Mouse (Mus musculus): ENCODE measurements around the gene Ghdc. TPM values are rescaled to one million over a fixed set of nuclear protein-coding genes. Genes with fewer than 3 reads are reported as not detected.

Gene Ghdc
- total and polyA plus RNA-seq, 2 experiments from 2014 or later, result 7.5 to 15.9 TPM

DNA sequence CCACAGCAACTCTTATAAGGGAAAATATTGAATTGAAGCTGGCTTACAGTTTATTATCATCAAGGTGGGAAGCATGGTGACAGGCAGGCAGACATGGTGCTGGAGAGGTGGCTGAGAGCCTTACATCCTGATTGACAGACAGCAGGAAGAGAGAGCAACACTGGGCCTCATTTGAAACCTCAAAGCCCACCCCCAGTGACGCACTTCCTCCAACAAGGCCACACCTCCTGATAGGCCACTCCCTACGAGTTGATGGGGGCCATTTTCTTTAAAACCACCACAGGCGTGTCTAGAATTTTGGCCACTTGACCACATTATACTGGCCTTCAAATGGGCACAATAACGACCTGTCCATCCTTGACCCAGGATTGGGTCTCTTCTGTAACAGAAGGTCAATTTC is 3.5 kb upstream of the Ghdc start:
- Histone ChIP-seq H3K27me3 (ENCODE audit: insufficient read depth, low read length) (no peaks in the 10 kb centered on the region), H3K4me3 (ENCODE audit: low read length) (no peak overlapping the region), H3K4me1 (ENCODE audit: insufficient read depth, low read length) (peaks cover 7% of the 10 kb centered on the region), H3K36me3 (ENCODE audit: insufficient read depth, low read length) (no peaks in the 10 kb centered on the region), H3K9ac (replicated peaks; ENCODE audit: low read length) (no peak overlapping the region), H3K9me3 (ENCODE audit: low read length) (no peaks in the 10 kb centered on the region), H3K27ac (no peak overlapping the region), H3K4me2 (ENCODE audit: low read depth, low read length) (no peak overlapping the region)
- TF ChIP-seq CTCF (IDR thresholded peaks at IDR 0.05; ENCODE audit: low read depth), result no peak
- ATAC-seq (no peak), DNase-seq (ENCODE audit: low spot score) (no peak)
- 74% methylated on average over 4 of the region's 4 CpGs for WGBS

DNA sequence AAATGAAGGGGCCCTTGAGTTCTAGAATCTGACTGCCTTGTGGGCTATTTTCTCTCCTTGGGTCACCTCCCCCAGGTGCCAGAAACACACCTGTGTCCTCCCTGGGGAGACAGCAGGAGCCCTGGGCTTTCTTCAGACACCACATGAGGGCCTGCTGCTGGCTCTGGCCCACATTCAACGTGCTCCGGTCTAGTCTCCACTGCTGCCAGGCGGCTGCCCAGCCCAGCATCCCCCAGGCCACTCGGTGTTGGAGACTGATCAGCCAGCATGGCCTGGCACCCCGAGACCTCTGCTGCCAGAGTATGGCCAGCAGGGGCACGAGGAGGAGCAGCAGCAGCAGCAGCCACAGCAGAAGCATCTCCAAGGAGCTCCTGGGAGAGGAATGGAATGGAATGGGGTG is 777 bp downstream of the Ghdc start:
- Histone ChIP-seq H3K4me1 (ENCODE audit: insufficient read depth, low read length) (peaks cover 7% of the 10 kb centered on the region), H3K27me3 (ENCODE audit: insufficient read depth, low read length) (no peaks in the 10 kb centered on the region), H3K27ac (peak overlapping the region; percentile 12; the same call in 1 of the 2 replicates), H3K4me2 (ENCODE audit: low read depth, low read length) (peak overlapping the region; percentile 50), H3K9ac (replicated peaks; ENCODE audit: low read length) (peak overlapping the region; percentile 22), H3K36me3 (ENCODE audit: insufficient read depth, low read length) (no peaks in the 10 kb centered on the region), H3K4me3 (ENCODE audit: low read length) (peak overlapping the region; percentile 45), H3K9me3 (ENCODE audit: low read length) (no peaks in the 10 kb centered on the region)
- peak; percentile 15 for DNase-seq (ENCODE audit: low spot score)
- peak; percentile 39 for TF ChIP-seq CTCF (IDR thresholded peaks at IDR 0.05; ENCODE audit: low read depth)
- 28% methylated on average over 6 of the region's 6 CpGs for WGBS
- ATAC-seq, result peak; percentile 41; the same call in 1 of the 2 replicates

DNA sequence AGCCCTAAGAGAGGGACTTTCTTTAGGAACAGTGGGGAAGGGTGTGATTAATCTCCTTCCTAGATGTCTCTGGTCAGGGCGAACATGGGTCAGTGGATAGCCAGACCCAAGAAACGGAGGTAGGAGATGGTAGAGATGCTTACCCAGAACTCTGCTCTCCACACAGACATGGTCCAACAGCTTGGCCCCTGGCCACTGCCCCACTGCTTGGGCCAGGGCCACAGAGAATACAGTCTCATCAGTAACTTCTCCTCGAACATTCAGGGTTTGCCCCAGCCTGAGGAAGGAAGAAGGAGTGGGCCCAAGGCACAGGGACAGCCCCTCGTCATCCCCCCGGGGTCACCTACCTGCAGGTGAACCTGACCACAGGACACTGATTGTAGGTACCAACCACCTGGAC is 2.9 kb downstream of the Ghdc start:
- Histone ChIP-seq H3K27me3 (ENCODE audit: insufficient read depth, low read length) (no peaks in the 10 kb centered on the region), H3K27ac (no peak overlapping the region), H3K36me3 (ENCODE audit: insufficient read depth, low read length) (no peaks in the 10 kb centered on the region), H3K4me2 (ENCODE audit: low read depth, low read length) (no peak overlapping the region), H3K9ac (replicated peaks; ENCODE audit: low read length) (no peak overlapping the region), H3K4me1 (ENCODE audit: insufficient read depth, low read length) (peaks cover 7% of the 10 kb centered on the region), H3K9me3 (ENCODE audit: low read length) (no peaks in the 10 kb centered on the region), H3K4me3 (ENCODE audit: low read length) (no peak overlapping the region)
- WGBS, result 95% methylated on average over 5 of the region's 5 CpGs
- DNase-seq (ENCODE audit: low spot score) (no peak), ATAC-seq (no peak)
- TF ChIP-seq CTCF (IDR thresholded peaks at IDR 0.05; ENCODE audit: low read depth), result no peak

DNA sequence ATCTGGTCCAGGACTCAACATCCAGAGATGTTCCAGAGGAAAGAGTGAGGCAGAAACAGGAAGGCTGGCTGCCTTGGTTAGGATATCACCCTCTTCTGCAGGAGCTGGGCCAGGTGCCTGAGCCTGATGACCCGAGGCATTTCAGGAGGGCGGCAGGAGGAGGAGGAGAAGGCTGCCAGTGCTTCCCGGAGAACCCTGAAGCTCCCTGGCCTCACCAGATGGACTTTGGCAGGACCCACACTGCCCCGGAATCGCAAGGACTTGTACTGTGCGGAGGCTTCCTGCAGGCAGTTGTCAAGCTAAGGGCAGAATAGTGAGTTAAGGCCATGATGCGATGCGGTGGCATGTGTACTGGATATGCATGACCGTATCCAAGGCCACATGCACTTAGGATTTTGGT is 4.0 kb downstream of the Ghdc start:
- Histone ChIP-seq H3K27me3 (ENCODE audit: insufficient read depth, low read length) (no peaks in the 10 kb centered on the region), H3K4me3 (ENCODE audit: low read length) (no peak overlapping the region), H3K4me1 (ENCODE audit: insufficient read depth, low read length) (peaks cover 7% of the 10 kb centered on the region), H3K36me3 (ENCODE audit: insufficient read depth, low read length) (no peaks in the 10 kb centered on the region), H3K9ac (replicated peaks; ENCODE audit: low read length) (no peak overlapping the region), H3K9me3 (ENCODE audit: low read length) (no peaks in the 10 kb centered on the region), H3K27ac (no peak overlapping the region), H3K4me2 (ENCODE audit: low read depth, low read length) (no peak overlapping the region)
- DNase-seq (ENCODE audit: low spot score), result no peak
- no peak for TF ChIP-seq CTCF (IDR thresholded peaks at IDR 0.05; ENCODE audit: low read depth)
- WGBS, result 77% methylated on average over 9 of the region's 9 CpGs
- no peak for ATAC-seq

DNA sequence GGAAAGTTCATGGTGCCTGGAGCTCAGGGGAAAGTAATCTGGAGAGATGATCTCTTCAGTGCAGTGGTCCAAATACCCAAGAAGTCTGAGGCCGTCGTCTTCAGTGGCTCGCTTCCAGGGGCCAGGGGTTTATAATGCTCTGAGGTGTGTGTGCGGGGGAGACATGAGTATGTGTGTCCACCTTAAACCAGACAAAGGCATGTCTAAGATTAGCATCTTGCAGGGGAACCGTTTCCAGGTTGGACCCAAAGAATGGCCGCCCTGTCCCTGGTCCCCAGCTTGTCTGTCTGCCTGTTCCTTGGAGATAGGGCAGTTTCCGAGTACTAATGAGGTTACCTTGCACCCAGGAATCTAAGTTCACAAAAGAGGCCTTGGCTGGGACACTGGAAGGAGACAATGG is 7.9 kb downstream of the Ghdc start, which contains the start of gene Hcrt:
TSS of gene Hcrt (minus strand) at position 101 of the 400 bp plus-strand sequence.
- 89% methylated on average over 7 of the region's 7 CpGs for WGBS
- TF ChIP-seq CTCF (IDR thresholded peaks at IDR 0.05; ENCODE audit: low read depth), result no peak
- Histone ChIP-seq H3K27ac (peak within 1 kb of the TSS; percentile 49; the same call in 1 of the 2 replicates), H3K9ac (replicated peaks; ENCODE audit: low read length) (peak within 1 kb of the TSS; percentile 22; the same call in 1 of the 2 replicates), H3K9me3 (ENCODE audit: low read length) (no peaks in the 10 kb centered on the region), H3K36me3 (ENCODE audit: insufficient read depth, low read length) (no peaks in the 10 kb centered on the region), H3K27me3 (ENCODE audit: insufficient read depth, low read length) (no peaks in the 10 kb centered on the region), H3K4me1 (ENCODE audit: insufficient read depth, low read length) (peaks cover 6% of the 10 kb centered on the region; the same call in 1 of the 2 replicates), H3K4me2 (ENCODE audit: low read depth, low read length) (peak within 1 kb of the TSS; percentile 54), H3K4me3 (ENCODE audit: low read length) (peak within 1 kb of the TSS; percentile 34)
- no peak for DNase-seq (ENCODE audit: low spot score)
- no peak for ATAC-seq

DNA sequence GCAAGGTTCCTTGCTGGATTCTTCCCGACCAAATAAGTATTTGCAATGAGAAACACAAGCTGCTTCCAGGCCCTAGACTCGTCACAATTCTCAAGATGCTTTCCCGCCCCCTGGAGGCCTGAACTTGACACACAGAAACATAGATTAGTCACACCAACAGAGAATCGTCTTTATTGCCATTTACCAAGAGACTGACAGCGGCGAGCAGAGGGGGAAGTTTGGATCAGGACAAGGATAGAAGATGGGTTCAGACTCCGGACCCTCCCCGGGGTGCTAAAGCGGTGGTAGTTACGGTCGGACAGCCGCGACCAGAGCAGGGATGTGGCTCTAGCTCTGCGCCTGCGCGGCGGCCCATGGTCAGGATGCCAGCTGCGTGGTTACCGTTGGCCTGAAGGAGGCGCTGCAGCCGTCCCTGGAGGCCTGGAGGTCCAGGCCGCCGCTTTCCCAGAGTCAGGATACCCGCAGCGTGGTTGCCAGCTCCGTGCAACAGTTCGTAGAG is 9.2 kb downstream of the Ghdc start:
- peak; percentile 85 for ATAC-seq
- no peaks in the 10 kb centered on the region for H3K36me3 ChIP-seq (ENCODE audit: insufficient read depth, low read length)
- peak; percentile 92 for TF ChIP-seq CTCF (IDR thresholded peaks at IDR 0.05; ENCODE audit: low read depth)
- WGBS, result under 1% methylated on average over 27 of the region's 27 CpGs
- peak overlapping the region; percentile 34 for H3K4me3 ChIP-seq (ENCODE audit: low read length)
- H3K4me2 ChIP-seq (ENCODE audit: low read depth, low read length), result peak overlapping the region; percentile 54
- H3K9me3 ChIP-seq (ENCODE audit: low read length), result no peaks in the 10 kb centered on the region
- peak overlapping the region; percentile 22; the same call in 1 of the 2 replicates for H3K9ac ChIP-seq (replicated peaks; ENCODE audit: low read length)
- H3K4me1 ChIP-seq (ENCODE audit: insufficient read depth, low read length), result peaks cover 6% of the 10 kb centered on the region; the same call in 1 of the 2 replicates
- H3K27ac ChIP-seq, result peak overlapping the region; percentile 49; the same call in 1 of the 2 replicates
- no peaks in the 10 kb centered on the region for H3K27me3 ChIP-seq (ENCODE audit: insufficient read depth, low read length)
- peak; percentile 93 for DNase-seq (ENCODE audit: low spot score)

DNA sequence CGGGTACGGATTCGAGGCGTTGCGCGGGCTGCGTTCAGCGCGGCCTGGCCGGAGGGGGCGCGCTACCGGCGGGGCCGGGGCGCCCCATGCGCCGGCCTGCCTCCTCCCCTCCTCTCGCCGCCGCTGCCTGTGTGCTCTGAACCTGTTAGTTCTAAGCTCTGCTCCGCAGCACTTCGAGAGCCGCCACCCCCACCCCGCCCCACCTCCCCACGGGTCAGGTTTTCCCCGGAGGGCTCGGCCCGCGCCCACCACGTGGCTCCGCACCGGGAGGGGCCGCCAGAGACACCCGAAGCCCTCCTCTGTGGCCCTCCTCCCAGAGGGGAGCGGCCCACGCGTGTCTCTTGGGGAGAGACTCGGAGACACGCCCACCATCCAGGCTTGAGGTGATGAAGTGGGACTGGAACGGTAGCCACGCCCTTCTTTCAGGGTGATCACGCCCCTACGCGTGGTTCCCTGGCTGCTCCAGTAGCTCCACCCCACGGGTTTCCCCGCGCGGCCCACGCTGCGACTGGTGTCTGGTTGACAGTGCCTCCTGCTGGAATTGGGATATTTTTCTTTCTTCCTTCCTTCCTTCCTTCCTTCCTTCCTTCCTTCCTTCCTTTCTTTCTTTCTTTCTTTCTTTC is 11.0 kb downstream of the Ghdc start, which contains the start of gene Kcnh4:
TSS of gene Kcnh4 (minus strand) at position 332 of the 623 bp plus-strand sequence.
- no peaks in the 10 kb centered on the region for H3K36me3 ChIP-seq (ENCODE audit: insufficient read depth, low read length)
- ATAC-seq (peak; percentile 74), DNase-seq (ENCODE audit: low spot score) (peak; percentile 90)
- H3K4me1 ChIP-seq (ENCODE audit: insufficient read depth, low read length), result peaks cover 6% of the 10 kb centered on the region; the same call in 1 of the 2 replicates
- no peaks in the 10 kb centered on the region for H3K9me3 ChIP-seq (ENCODE audit: low read length)
- H3K4me3 ChIP-seq (ENCODE audit: low read length), result peak within 1 kb of the TSS; percentile 39
- H3K9ac ChIP-seq (replicated peaks; ENCODE audit: low read length), result peak within 1 kb of the TSS; percentile 65
- under 1% methylated on average over 50 of the region's 51 CpGs for WGBS
- TF ChIP-seq CTCF (IDR thresholded peaks at IDR 0.05; ENCODE audit: low read depth), result peak; percentile 66
- H3K4me2 ChIP-seq (ENCODE audit: low read depth, low read length), result peak within 1 kb of the TSS; percentile 65
- no peaks in the 10 kb centered on the region for H3K27me3 ChIP-seq (ENCODE audit: insufficient read depth, low read length)
- peak within 1 kb of the TSS; percentile 58; the same call in 1 of the 2 replicates for H3K27ac ChIP-seq

Measured in hindbrain, postnatal 0 days (tissue).